Mouse (Mus musculus): ENCODE results near the gene Jam2. TPM values are rescaled to one million over a fixed set of nuclear protein-coding genes. Genes with fewer than 3 reads are reported as not detected.

The Jam2 gene
- 10 to 100 TPM; 25.1 to 26.2 TPM for total RNA-seq (2021)
- long read RNA-seq, experiment 1, partial matches to known transcripts = 0 of 5 reads
- long read RNA-seq, experiment 1, other reads (novel, unspliced or antisense) = 4 of 5 reads
- long read RNA-seq, experiment 2, partial matches to known transcripts = 0 of 5 reads
- long read RNA-seq, experiment 2, other reads (novel, unspliced or antisense) = 5 of 5 reads

DNA sequence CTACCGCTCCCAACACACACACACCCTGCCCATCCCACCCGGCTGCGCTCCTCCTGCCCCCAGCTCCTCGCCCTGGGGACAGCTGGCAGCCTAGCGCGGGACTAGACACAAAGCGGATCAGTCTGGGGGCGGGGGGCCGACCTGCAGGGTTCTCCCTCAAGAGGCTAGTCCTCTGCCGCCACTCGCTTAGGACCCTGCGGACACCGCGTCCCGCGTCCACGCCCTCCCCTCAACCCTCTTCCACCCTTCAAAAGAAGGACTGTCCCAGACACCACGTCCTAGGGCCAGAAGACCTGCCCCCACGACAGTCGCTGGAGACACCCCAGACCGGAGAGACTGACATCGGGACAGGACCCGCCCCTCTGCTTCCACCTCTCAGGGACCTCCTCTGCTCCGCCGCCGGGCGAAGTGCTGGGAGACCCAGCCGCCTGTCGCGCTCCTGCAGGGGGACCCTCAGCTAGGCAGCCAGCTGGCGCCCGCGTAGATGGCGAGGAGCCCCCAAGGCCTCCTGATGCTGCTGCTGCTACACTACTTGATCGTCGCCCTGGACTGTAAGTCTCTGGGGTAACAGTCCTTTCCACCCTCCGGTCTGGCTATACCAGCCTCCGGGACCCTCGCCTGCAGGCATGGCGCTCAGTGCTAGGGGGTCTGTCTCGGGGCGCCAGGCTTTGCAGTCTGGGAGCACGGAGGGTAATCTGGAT, at the start of gene Jam2:
TSS of gene Jam2 (plus strand) at position 121 of the 701 bp plus-strand sequence.
- DNase-seq (ENCODE audit: low spot score in 2 of 2) = peak; percentile 45 to 55
- intact Hi-C loops (cut with DNase I) = loop anchor here (5.0 kb wide), 2 partner anchors 37 to 43 kb away; partner anchors contain the start of gene Mrpl39

DNA sequence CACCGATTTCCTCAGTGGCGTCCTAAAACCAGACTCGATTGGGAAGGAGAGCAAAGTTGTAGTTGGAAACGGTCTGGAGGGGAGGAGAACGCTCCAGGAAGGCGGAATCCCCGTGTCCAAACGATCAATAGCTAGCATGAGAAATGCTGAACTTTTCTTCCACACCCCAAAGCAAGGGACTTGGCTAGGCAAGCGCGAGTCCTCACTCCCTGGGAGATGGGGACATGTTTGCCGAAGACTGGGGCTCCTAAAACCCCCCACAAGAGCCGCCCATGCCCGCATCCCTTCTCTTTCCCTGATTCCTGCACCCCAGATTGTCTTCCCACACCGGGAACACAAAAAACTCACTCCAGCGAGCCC, 39.1 kb upstream of the Jam2 start:
- peak in 1 of 2 experiments; percentile 18 for DNase-seq (ENCODE audit: low spot score in 2 of 2)
- intact Hi-C loops (cut with DNase I) = loop anchor here (1.0 to 5.0 kb wide), 3 partner anchors 38 to 100 kb away; partner anchors contain the start of genes Gabpa and Jam2

DNA sequence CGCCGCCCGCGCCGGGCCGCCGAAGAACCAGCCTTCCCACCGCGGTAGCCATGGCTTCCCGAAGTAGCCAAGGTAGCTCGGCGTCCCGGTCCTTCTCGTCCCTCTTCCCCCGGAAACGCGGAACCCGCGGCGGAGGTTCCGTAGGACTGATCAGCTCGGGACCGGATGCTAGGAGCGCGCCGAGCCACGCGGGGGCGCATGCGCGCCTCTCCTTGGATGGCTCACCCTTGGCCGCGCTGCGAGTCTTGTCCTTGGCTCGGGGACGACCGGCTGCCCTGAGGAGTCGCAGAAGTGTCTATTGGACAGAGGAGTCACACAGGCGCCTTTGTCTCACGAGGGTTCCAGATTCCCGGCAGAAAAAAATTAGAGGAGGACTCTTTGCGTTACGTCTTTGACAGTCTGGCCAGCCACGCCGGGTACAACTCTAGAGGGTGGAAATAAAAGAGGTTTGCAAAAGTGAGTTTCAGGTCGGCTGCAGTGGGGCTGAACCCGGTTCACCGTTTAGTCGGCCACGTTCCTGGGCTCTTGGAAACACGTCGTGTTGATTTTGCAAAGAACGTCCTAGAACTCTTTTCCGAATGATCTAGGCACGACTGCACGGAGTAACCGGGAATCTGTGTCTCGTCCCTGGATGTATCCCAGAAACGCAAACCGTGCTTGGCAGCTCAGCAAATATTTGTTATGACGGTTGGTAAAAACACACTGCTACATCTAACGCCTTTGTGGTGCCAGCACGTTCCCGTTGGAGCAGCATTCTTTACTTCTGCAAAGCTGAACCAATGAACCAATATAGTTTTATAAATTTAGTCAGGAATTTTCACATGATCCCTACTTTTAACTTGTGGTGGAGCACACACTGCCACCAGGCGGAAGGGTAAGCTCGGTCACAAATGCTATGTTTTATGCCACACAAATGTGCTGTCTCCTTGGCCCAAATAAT, 38.5 kb upstream of the Jam2 start, which contains the start of gene Mrpl39:
TSS of gene Mrpl39 (minus strand) at position 577 of the 940 bp plus-strand sequence.
- DNase-seq (ENCODE audit: low spot score in 2 of 2) = peak; percentile 97 to 98
- intact Hi-C loops (cut with DNase I) = loop anchor here (1.0 to 5.0 kb wide), 3 partner anchors 37 to 99 kb away; partner anchors contain the start of genes Gabpa and Jam2

DNA sequence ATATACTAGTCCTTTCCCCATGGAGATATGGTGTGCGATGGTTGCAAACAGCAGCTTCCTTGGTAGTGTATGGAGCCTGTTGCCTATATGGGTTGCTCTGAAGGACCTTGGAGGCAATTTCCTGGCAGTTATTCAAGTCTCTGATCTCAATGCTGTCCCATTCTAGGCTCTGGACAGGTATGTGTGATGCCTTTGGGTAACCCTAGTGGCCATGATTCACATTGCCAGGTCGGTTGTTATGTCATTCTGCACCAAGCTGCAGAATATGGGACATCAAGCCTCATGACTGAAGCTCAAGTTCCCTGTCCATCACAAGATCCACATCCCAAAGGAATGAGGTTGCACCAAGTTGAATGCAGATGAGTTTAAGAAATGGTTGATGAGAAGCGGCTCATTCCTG, 36.6 kb upstream of the Jam2 start:
- intact Hi-C loops (cut with DNase I) = loop anchor here (5.0 kb wide), 1 partner anchor 35 kb away; the partner anchor contains the start of gene Jam2

GRCm38 (mm10) chr16:84744703-84745490, 29.0 kb upstream of the Jam2 start:
- intact Hi-C loops (cut with DNase I) = no loop called here
- DNase-seq (ENCODE audit: low spot score in 2 of 2) = no peak

More for the DNA sequence above, 36.6 kb upstream of the Jam2 start:
- DNase-seq (ENCODE audit: low spot score in 2 of 2) = no peak

DNA sequence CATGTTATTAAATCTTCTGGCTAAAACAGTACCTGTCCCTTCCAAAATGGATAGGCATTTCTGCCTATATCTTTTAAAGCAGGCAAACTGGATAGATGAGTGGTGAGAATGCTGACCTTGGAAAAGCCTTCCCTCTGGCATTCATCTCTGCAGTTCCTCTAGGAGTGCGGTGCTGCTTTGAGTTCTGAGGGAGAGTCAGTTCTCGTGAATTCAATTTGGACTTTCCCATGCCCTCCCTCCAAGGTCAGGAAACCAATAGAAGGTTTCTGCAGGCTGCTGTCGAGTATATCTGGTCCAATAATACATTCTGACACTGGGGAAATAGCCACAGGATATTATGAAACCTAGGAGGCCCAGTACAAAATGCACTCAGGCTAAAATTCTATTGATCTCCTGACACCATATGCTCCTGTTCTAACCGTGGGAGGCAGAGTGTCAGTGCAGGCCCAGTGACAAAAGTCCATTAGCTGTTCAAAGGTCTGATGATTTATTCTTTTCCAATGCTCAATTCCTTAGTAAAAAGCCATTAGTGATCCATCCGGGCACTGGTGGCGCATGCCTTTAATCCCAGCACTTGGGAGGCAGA, 28.1 kb upstream of the Jam2 start:
- DNase-seq (ENCODE audit: low spot score in 2 of 2) = no peak
- intact Hi-C loops (cut with DNase I) = no loop called here

GRCm38 (mm10) chr16:84767956-84768355, 6.0 kb upstream of the Jam2 start:
- intact Hi-C loops (cut with DNase I) = no loop called here
- no peak for DNase-seq (ENCODE audit: low spot score in 2 of 2)

- intact Hi-C loops (cut with DNase I) = no loop called here
- DNase-seq (ENCODE audit: low spot score in 2 of 2) = no peak
Measured at GRCm38 (mm10) chr16:84769182-84769581, 4.7 kb upstream of the Jam2 start.

DNA sequence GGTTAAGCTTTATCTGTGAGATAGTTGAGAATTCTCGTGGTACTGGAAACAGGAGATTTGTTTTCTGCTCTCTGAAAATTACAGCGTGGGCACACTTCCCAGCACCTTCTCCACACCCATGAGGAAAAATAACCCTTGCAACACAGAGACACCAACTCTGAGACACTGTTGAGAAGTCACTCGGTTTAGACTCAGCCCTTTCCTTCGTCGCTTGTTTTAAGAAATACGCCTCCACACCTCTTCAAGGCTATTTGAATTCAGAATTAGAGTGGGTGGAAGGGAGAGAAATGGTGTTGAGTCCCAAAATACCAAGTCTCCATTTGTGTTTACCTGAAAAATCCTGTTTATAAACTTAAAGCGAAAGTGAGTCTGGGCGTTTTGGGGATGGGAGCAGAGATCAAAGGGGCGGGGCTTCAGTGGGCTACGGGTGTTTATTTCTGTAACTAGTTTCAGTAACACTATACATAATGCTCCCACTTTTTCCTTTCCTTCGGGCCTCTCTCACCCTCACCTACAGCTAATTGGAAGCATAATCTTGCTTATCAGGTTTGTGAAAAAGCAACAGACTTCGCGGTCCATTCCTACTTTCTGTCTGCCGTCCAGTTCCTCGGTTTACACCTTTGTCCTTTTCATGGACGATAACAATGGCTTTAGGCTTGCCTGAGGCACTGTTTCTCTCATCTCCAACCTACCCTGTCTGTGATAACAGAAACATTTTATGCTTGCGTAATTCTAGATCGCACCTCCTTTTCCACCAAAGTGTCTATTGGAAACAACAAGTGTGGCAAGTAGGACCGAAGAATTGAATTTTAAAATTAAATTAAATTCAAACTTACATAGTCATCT, 4.1 kb upstream of the Jam2 start:
- intact Hi-C loops (cut with DNase I) = loop anchor here (5.0 kb wide), 2 partner anchors 33 to 47 kb away; partner anchors contain the start of gene Mrpl39
- no peak for DNase-seq (ENCODE audit: low spot score in 2 of 2)

- DNase-seq (ENCODE audit: low spot score in 2 of 2) = no peak
- intact Hi-C loops (cut with DNase I) = loop anchor here (5.0 kb wide), 2 partner anchors 34 to 46 kb away; partner anchors contain the start of gene Mrpl39
Measured at GRCm38 (mm10) chr16:84770891-84771290, 3.0 kb upstream of the Jam2 start.

DNA sequence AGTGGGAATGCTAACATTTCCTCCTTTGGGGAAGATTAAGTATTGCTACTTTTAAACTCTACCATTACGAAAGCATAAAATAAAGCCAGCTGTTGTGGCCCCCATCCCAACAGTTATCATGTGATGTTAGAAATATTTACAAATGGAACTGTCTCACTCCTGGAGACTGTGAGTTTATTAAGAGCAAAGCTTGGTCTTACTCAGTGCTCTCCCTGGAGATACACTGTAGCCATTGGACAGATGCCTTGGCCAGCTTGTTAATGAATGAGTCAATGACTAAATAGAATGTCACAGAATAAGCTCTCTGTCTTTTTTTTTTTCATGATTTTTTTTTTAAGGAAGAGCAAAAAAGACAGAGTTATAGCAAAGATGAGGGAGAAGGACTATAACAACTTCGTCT, 2.5 kb upstream of the Jam2 start:
- no peak for DNase-seq (ENCODE audit: low spot score in 2 of 2)
- intact Hi-C loops (cut with DNase I) = loop anchor here (5.0 kb wide), 2 partner anchors 34 to 46 kb away; partner anchors contain the start of gene Mrpl39

DNA sequence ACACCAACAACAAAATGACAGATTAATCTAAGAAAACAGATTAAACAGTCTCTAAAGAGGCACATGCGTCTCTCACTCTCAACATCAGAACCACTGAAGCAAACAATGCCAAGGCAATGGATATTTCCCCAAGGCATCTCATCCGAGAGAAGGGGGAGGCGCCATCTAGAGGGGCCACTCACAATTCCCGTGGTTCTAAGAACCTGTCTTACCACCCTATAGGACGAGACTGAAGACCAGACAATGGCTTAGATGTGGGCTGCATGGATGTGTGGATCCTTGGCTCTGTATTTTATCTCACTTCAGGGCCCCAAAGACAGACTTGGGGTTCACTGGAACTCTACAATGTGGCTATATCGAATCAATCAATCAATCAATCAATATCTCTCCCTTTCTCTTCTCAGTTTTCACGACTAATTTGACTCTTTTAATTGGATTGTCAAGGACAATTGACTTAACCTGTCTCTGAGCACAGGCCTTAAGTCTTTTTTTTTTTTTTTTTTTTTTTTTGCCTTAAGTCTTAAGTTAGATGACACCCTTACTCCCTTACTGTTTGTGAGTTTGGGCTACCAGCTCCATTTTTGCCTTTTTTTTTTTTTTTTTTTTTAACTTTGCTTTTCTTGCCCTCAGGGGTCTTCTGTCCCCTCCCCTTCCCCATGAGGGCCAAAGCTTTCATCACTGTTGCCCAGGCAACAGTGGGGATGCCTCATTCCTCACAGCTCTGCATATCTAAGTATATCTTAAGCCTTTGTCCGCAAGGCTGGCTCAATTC, 1.2 kb upstream of the Jam2 start:
- DNase-seq (ENCODE audit: low spot score in 2 of 2) = no peak
- intact Hi-C loops (cut with DNase I) = loop anchor here (5.0 kb wide), 2 partner anchors 35 to 45 kb away; partner anchors contain the start of gene Mrpl39

DNA sequence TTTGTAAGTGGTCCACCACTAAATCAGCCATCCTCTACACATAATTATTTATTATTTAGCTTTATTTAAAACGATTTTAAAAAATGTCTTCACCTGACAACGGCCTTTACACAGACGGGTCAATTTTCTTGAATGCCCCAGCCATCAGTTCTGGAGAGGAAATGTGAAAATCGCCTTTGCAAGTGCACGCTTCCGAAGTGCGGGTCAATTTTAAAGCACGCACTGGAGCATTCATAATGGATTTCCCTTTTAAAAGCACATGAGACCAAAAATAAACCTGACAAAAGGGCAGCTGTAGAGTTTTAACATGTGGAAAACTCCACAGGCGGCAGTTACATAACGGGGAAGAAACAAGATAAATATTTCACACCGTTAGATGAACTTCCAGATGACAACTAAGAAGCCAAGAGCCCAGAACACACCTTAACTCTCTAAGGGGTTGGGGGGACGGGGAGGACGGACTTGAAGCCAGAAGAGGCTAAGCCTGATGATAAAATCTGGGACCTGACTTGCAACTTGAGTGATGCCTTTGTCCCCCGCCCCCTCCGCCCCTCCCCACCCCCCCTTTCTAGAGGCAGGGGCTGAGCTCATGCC, 558 bp upstream of the Jam2 start:
- intact Hi-C loops (cut with DNase I) = loop anchor here (5.0 kb wide), 2 partner anchors 36 to 44 kb away; partner anchors contain the start of gene Mrpl39
- no peak for DNase-seq (ENCODE audit: low spot score in 2 of 2)

DNA sequence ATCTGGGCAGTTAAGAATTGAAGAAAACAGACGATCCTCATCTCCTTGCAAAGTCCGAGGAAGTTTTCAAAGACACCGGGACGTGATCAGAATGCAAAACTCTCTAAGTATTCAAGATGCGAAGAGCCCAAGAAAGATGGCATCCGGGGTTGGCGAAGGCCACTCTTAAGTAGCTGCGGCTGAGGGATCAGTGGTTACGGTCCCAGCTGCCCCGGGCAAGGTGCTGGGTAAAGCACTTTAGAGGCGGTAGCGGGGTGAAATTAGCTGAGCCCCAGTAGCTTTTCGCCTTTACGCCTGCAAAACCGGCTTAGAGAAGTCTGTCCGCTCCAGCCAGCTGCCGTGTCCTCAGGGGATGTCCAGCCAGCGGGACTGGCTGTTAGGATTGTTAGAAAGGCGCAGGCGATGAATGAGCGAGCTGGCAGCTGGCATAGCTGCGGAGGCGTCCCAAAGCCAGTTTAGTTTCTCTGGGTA, 873 bp downstream of the Jam2 start:
- peak; percentile 67 to 78 for DNase-seq (ENCODE audit: low spot score in 2 of 2)
- intact Hi-C loops (cut with DNase I) = loop anchor here (5.0 kb wide), 2 partner anchors 37 to 43 kb away; partner anchors contain the start of gene Mrpl39

DNA sequence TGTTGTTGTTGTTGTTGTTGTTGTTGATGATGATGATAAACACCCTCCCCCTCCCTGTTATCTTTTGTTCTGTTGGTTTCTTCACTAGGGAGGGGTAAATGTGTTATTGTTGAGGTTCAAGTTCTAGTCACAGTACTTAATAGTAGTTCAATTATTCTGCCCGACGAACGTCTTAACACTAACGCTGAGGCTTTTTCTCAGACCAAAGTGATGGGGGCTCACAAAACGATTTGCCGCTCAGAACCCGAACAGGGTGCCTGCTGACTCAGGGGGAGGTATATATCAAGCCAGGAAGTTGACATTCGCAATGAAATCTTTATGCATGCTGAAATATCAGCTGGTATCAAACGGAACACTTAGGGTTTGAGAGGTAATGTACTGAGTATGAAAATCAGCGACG, 1.4 kb downstream of the Jam2 start:
- DNase-seq (ENCODE audit: low spot score in 2 of 2) = no peak
- intact Hi-C loops (cut with DNase I) = no loop called here

All from left cerebral cortex, postnatal 14 days (tissue).